Mouse (Mus musculus) intestine, embryonic 16.5 days (tissue): ENCODE results near the gene Slc9a3r2. TPM values are rescaled to one million over a fixed set of nuclear protein-coding genes. Genes with fewer than 3 reads are reported as not detected.
A peak's percentile ranks its signal among the peaks of the same experiment; 100 is the strongest.

ENCODE experiments used
- ATAC-seq: fragments of 200-750 bp; cut with Nextera tagmentation; 2 replicates; pipeline ENCODE4 v1.8.0; 2017; ENCODE audit warnings: moderate TSS enrichment, moderate library complexity
- H3K27ac ChIP-seq: fragments of 300-500 bp; sonication (generic); 2 replicates; pipeline ENCODE4 v1.5.1; 2014; ENCODE audit warnings: mild to moderate bottlenecking, low read length
- H3K27me3 ChIP-seq: fragments of 300-500 bp; sonication (generic); replicated peaks from 2 replicates; pipeline ENCODE4 v1.6.1; 2014; ENCODE audit warnings: low read length, control low read depth, mixed read lengths; ENCODE audit not compliant: control insufficient read depth, insufficient read depth
- H3K36me3 ChIP-seq: fragments of 300-500 bp; sonication (generic); 2 replicates; pipeline ENCODE4 v1.6.1; 2014; ENCODE audit warnings: low read length, control low read depth; ENCODE audit not compliant: control insufficient read depth, insufficient read depth
- H3K4me1 ChIP-seq: fragments of 300-500 bp; sonication (generic); 2 replicates; pipeline ENCODE4 v1.6.1; 2014; ENCODE audit warnings: low read length, control low read depth, mixed read lengths; ENCODE audit not compliant: control insufficient read depth, insufficient read depth
- H3K4me2 ChIP-seq: fragments of 300-500 bp; sonication (generic); 2 replicates; pipeline ENCODE4 v1.6.1; 2014; ENCODE audit warnings: low read depth, low read length, control low read depth
- H3K4me3 ChIP-seq: fragments of 300-500 bp; sonication (generic); 2 replicates; pipeline ENCODE4 v1.5.1; 2014; ENCODE audit warnings: mild to moderate bottlenecking, low read length
- H3K9ac ChIP-seq: fragments of 300-500 bp; sonication (generic); 2 replicates; pipeline ENCODE4 v1.6.1; 2014; ENCODE audit warnings: low read depth, low read length
- H3K9me3 ChIP-seq: fragments of 300-500 bp; sonication (generic); 2 replicates; pipeline ENCODE4 v1.6.1; 2016; ENCODE audit warnings: low read length, control low read depth; ENCODE audit not compliant: control insufficient read depth
- WGBS: fragments of 180-500 bp; shearing (Covaris S2); extraction: QIAGEN DNeasy Blood & Tissue Kit; methylation state at CpG from one replicate; pipeline ENCODE4 v1.1.7; 2014; 5-methylcytosine and 5-hydroxymethylcytosine counted together
- polyA plus RNA-seq: library from polyadenylated mRNA; unstranded; fragments of >200 nt; fragmentation: Nextera tagmentation; extraction: Ambion mirVana; gene quantifications from 2 replicates; pipeline ENCODE4 v1.2.1, GENCODE M21; 2015

Slc9a3r2 gene
- polyA plus RNA-seq = 37.5 and 38.6 TPM in 2 replicates

- peak within 1 kb of the TSS; percentile 91 for H3K9ac ChIP-seq
- no peaks in the 10 kb centered on the region for H3K36me3 ChIP-seq
- peak within 1 kb of the TSS; percentile 89 for H3K4me3 ChIP-seq
- H3K9me3 ChIP-seq = no peaks in the 10 kb centered on the region
- peak within 1 kb of the TSS; percentile 99 for H3K4me2 ChIP-seq
- H3K4me1 ChIP-seq = peaks cover 33% of the 10 kb centered on the region
- peak within 1 kb of the TSS; percentile 61 for H3K27ac ChIP-seq
- peak; percentile 75 for ATAC-seq
- no peaks in the 10 kb centered on the region for H3K27me3 ChIP-seq
- 2% methylated on average over 41 of the region's 41 CpGs for WGBS
Observed at GRCm38 (mm10) chr17:24650070-24650616, at the start of gene Slc9a3r2. Slc9a3r2 (minus strand) TSS chr17:24650327.

- H3K36me3 ChIP-seq = peaks cover 24% of the 10 kb centered on the region
- peak; percentile 52 for ATAC-seq
- H3K27ac ChIP-seq = peak overlapping the region; percentile 90
Observed at GRCm38 (mm10) chr17:24699473-24699872, 49.3 kb upstream of the Slc9a3r2 start.

GRCm38 (mm10) chr17:24698715-24699114 lies 48.6 kb upstream of the Slc9a3r2 start:
- Histone ChIP-seq H3K4me3 (peak overlapping the region; percentile 21), H3K4me1 (peaks cover 23% of the 10 kb centered on the region), H3K9ac (peak overlapping the region; percentile 38), H3K36me3 (peaks cover 17% of the 10 kb centered on the region), H3K27ac (peak overlapping the region; percentile 90), H3K4me2 (peak overlapping the region; percentile 21), H3K27me3 (no peaks in the 10 kb centered on the region), H3K9me3 (no peaks in the 10 kb centered on the region)
- 64% methylated on average over 9 of the region's 9 CpGs for WGBS
- no peak for ATAC-seq

More at GRCm38 (mm10) chr17:24699473-24699872, 49.3 kb upstream of the Slc9a3r2 start:
- H3K4me3 ChIP-seq = peak overlapping the region; percentile 21; the same call in 1 of the 2 replicates
- no peaks in the 10 kb centered on the region for H3K9me3 ChIP-seq
- no peaks in the 10 kb centered on the region for H3K27me3 ChIP-seq
- peak overlapping the region; percentile 55 for H3K9ac ChIP-seq
- H3K4me1 ChIP-seq = peaks cover 23% of the 10 kb centered on the region
- WGBS = 52% methylated on average over 2 of the region's 2 CpGs
- peak overlapping the region; percentile 21 for H3K4me2 ChIP-seq

GRCm38 (mm10) chr17:24697985-24698384 lies 47.9 kb upstream of the Slc9a3r2 start:
- peak overlapping the region; percentile 21; the same call in 1 of the 2 replicates for H3K4me2 ChIP-seq
- peaks cover 17% of the 10 kb centered on the region for H3K36me3 ChIP-seq
- H3K9ac ChIP-seq = peak overlapping the region; percentile 38
- H3K4me1 ChIP-seq = peaks cover 23% of the 10 kb centered on the region
- H3K27me3 ChIP-seq = no peaks in the 10 kb centered on the region
- WGBS = 19% methylated on average over 5 of the region's 5 CpGs
- ATAC-seq = peak; percentile 17; the same call in 1 of the 2 replicates
- H3K27ac ChIP-seq = peak overlapping the region; percentile 90
- 0 out of 2 replicates have a peak overlapping the region, but pooled peaks have one; percentile 21 for H3K4me3 ChIP-seq
- no peaks in the 10 kb centered on the region for H3K9me3 ChIP-seq

- peak; percentile 90 for ATAC-seq
- Histone ChIP-seq H3K4me2 (peak within 1 kb of the TSS; percentile 68), H3K4me1 (peaks cover 23% of the 10 kb centered on the region), H3K4me3 (peak within 1 kb of the TSS; percentile 84), H3K9me3 (no peaks in the 10 kb centered on the region), H3K9ac (peak within 1 kb of the TSS; percentile 90), H3K27ac (peak within 1 kb of the TSS; percentile 90), H3K27me3 (no peaks in the 10 kb centered on the region), H3K36me3 (peaks cover 10% of the 10 kb centered on the region)
- under 1% methylated on average over 73 of the region's 76 CpGs for WGBS
Observed at GRCm38 (mm10) chr17:24696011-24696697, 46.0 kb upstream of the Slc9a3r2 start, which contains the start of the genes Gfer and Noxo1. Gfer (minus strand) TSS chr17:24696156. Noxo1 (plus strand) TSS chr17:24696234.

- Histone ChIP-seq H3K27me3 (peaks cover 2% of the 10 kb centered on the region), H3K4me2 (peak overlapping the region; percentile 68), H3K9ac (peak overlapping the region; percentile 90), H3K27ac (peak overlapping the region; percentile 90), H3K4me1 (peaks cover 23% of the 10 kb centered on the region), H3K9me3 (no peaks in the 10 kb centered on the region), H3K36me3 (peaks cover 8% of the 10 kb centered on the region; the same call in 1 of the 2 replicates), H3K4me3 (peak overlapping the region; percentile 84)
- ATAC-seq = peak; percentile 14
- 5% methylated on average over 49 of the region's 51 CpGs for WGBS
Observed at GRCm38 (mm10) chr17:24695326-24696010, 45.3 kb upstream of the Slc9a3r2 start.

- Histone ChIP-seq H3K27ac (no peak overlapping the region), H3K9ac (no peak overlapping the region), H3K4me2 (no peak overlapping the region), H3K4me3 (no peak overlapping the region), H3K27me3 (peaks cover 30% of the 10 kb centered on the region), H3K4me1 (peaks cover 25% of the 10 kb centered on the region), H3K9me3 (no peaks in the 10 kb centered on the region), H3K36me3 (peaks cover 5% of the 10 kb centered on the region; the same call in 1 of the 2 replicates)
- 87% methylated on average over 5 of the region's 5 CpGs for WGBS
- ATAC-seq = no peak
Observed at GRCm38 (mm10) chr17:24692385-24692784, 42.3 kb upstream of the Slc9a3r2 start.

- H3K4me2 ChIP-seq = peak within 1 kb of the TSS; percentile 81
- H3K9ac ChIP-seq = peak within 1 kb of the TSS; percentile 53
- H3K9me3 ChIP-seq = no peaks in the 10 kb centered on the region
- H3K4me3 ChIP-seq = peak within 1 kb of the TSS; percentile 50
- 2% methylated on average over 55 of the region's 55 CpGs for WGBS
- peaks cover 12% of the 10 kb centered on the region for H3K4me1 ChIP-seq
- no peak for ATAC-seq
- H3K36me3 ChIP-seq = peaks cover 5% of the 10 kb centered on the region; the same call in 1 of the 2 replicates
- no peak within 1 kb of the TSS for H3K27ac ChIP-seq
- H3K27me3 ChIP-seq = peaks cover 33% of the 10 kb centered on the region
Observed at GRCm38 (mm10) chr17:24689251-24690081, 39.3 kb upstream of the Slc9a3r2 start, which contains the start of gene Syngr3. Syngr3 (minus strand) TSS chr17:24689955.
